Comparison of ENCODE assay signal across 14 mouse cellular contexts in the genomic region with DNA sequence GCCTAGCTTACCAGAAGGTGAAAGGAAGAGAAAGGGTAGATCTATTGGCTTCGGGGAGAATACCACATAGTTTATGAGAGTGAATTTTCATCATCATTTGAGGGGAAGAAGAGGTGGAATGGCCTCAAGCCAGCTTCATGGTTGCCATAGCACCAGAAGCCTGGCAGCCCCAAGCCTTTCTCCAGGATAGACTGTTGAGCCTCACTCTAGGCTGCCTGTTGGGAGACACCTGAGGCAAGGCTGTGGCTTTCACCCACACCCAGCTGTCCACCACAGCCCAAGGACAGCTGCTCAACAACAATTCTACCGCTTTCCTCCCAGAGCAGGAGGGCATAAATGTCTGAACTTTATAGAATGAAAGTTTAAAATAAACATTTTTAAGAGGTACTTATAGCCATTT. TPM values are rescaled to one million over a fixed set of nuclear protein-coding genes. Genes with fewer than 3 reads are reported as not detected.
DNase-seq lines count a peak whose midpoint lies in the region; ATAC-seq and TF ChIP-seq lines count a peak whose summit lies in the region.
"Had no signal": no experiment of that assay in that cellular context is flagged by ENCODE, and none has a peak within 500 bp of the region (broad histone marks: within the 10 kb centered on the region; RNA-seq: fewer than 3 reads in every experiment).

No protein-coding gene starts in this region.

- H3K36me3 ChIP-seq in hindbrain, embryonic 13.5 days = no peaks in the 10 kb centered on the region
- H3K36me3 ChIP-seq in hindbrain, embryonic 10.5 days = no peaks in the 10 kb centered on the region
- no peaks in the 10 kb centered on the region for H3K36me3 ChIP-seq in hindbrain, embryonic 14.5 days (replicated peaks; ENCODE audit: control insufficient read depth, insufficient read depth)
- H3K36me3 ChIP-seq in midbrain, embryonic 15.5 days (replicated peaks) = no peaks in the 10 kb centered on the region
- H3K36me3 ChIP-seq: limb, embryonic 12.5 days had no signal

- WGBS in hindbrain, embryonic 13.5 days = 76% methylated on average over 2 of the region's 2 CpGs
- WGBS in hindbrain, embryonic 10.5 days = 74% methylated on average over 2 of the region's 2 CpGs
- WGBS in cerebellum, adult 2 months = 12% methylated on average over 2 of the region's 2 CpGs
- 84% methylated on average over 2 of the region's 2 CpGs for WGBS in hindbrain, embryonic 14.5 days
- 75% methylated on average over 2 of the region's 2 CpGs for WGBS in midbrain, embryonic 15.5 days

- H3K4me3 ChIP-seq in hindbrain, embryonic 13.5 days = peak overlapping the region; percentile 18
- H3K4me3 ChIP-seq in hindbrain, embryonic 10.5 days = no peak overlapping the region
- peak overlapping the region; percentile 44 for H3K4me3 ChIP-seq in cerebellum, adult 2 months (replicated peaks; ENCODE audit: insufficient read depth, low read depth, low read length)
- H3K4me3 ChIP-seq in hindbrain, embryonic 14.5 days (replicated peaks; ENCODE audit: low read length) = peak overlapping the region; percentile 0; the same call in 1 of the 2 replicates
- H3K4me3 ChIP-seq in midbrain, embryonic 15.5 days = peak overlapping the region; percentile 61; the same call in 1 of the 2 replicates
- H3K4me3 ChIP-seq: limb, embryonic 12.5 days had no signal

- H3K9ac ChIP-seq in hindbrain, embryonic 13.5 days = 0 out of 2 replicates have a peak overlapping the region, but pooled peaks have one; percentile 39
- H3K9ac ChIP-seq in hindbrain, embryonic 14.5 days = no peak overlapping the region
- H3K9ac ChIP-seq in midbrain, embryonic 15.5 days = no peak overlapping the region
- H3K9ac ChIP-seq: limb, embryonic 12.5 days; lung, embryonic 14.5 days had no signal

- H3K9me3 ChIP-seq in hindbrain, embryonic 13.5 days = no peaks in the 10 kb centered on the region
- H3K9me3 ChIP-seq in hindbrain, embryonic 10.5 days = no peaks in the 10 kb centered on the region
- no peaks in the 10 kb centered on the region for H3K9me3 ChIP-seq in hindbrain, embryonic 14.5 days (ENCODE audit: control insufficient read depth, low read length)
- no peaks in the 10 kb centered on the region for H3K9me3 ChIP-seq in midbrain, embryonic 15.5 days
- H3K9me3 ChIP-seq: limb, embryonic 12.5 days had no signal

- no peak for DNase-seq in hindbrain, embryonic 10.5 days (ENCODE audit: low spot score)
- peak; percentile 52 to 67 for DNase-seq in cerebellum, adult 2 months
- DNase-seq in hindbrain, embryonic 14.5 days (ENCODE audit: low spot score) = no peak
- DNase-seq in gastrocnemius, postnatal 36 days = no peak
- no peak for DNase-seq in kidney, adult 9 months
- DNase-seq in adrenal gland, adult 2 months = no peak
- DNase-seq: adrenal gland, postnatal 36 days; heart, postnatal 10 days; kidney, postnatal 10 days; lung, embryonic 14.5 days; retina, postnatal 1 day had no signal

- intact Hi-C loops in gastrocnemius, postnatal 36 days (cut with DNase I) = no loop called here

- no peak for TF ChIP-seq POLR2A in cerebellum, adult 2 months (IDR thresholded peaks at IDR 0.05; ENCODE audit: borderline replicate concordance, insufficient read depth, low read length)

- TF ChIP-seq CTCF in cerebellum, adult 2 months (IDR thresholded peaks at IDR 0.05; ENCODE audit: borderline replicate concordance, insufficient read depth, low read depth, low read length) = no peak

- H3K4me1 ChIP-seq in hindbrain, embryonic 13.5 days (replicated peaks) = peaks cover 42% of the 10 kb centered on the region
- peaks cover 36% of the 10 kb centered on the region for H3K4me1 ChIP-seq in hindbrain, embryonic 10.5 days (replicated peaks)
- peaks cover 7% of the 10 kb centered on the region for H3K4me1 ChIP-seq in cerebellum, adult 2 months (ENCODE audit: control insufficient read depth, insufficient read depth, low read length)
- peaks cover 36% of the 10 kb centered on the region for H3K4me1 ChIP-seq in hindbrain, embryonic 14.5 days (replicated peaks; ENCODE audit: control insufficient read depth, insufficient read depth, low read length)
- peaks cover 27% of the 10 kb centered on the region for H3K4me1 ChIP-seq in midbrain, embryonic 15.5 days

- no peak for ATAC-seq in hindbrain, embryonic 13.5 days (ENCODE audit: low FRiP score)
- no peak for ATAC-seq in hindbrain, embryonic 14.5 days (ENCODE audit: low FRiP score)
- ATAC-seq in midbrain, embryonic 15.5 days (replicated peaks) = no peak

- H3K27ac ChIP-seq in hindbrain, embryonic 13.5 days = no peak overlapping the region
- H3K27ac ChIP-seq in hindbrain, embryonic 10.5 days = no peak overlapping the region
- H3K27ac ChIP-seq in cerebellum, adult 2 months (ENCODE audit: insufficient read depth, low read length) = no peak overlapping the region
- no peak overlapping the region for H3K27ac ChIP-seq in hindbrain, embryonic 14.5 days
- no peak overlapping the region for H3K27ac ChIP-seq in midbrain, embryonic 15.5 days
- H3K27ac ChIP-seq: limb, embryonic 12.5 days had no signal

- H3K4me2 ChIP-seq in hindbrain, embryonic 13.5 days = peak overlapping the region; percentile 76
- peak overlapping the region; percentile 77 for H3K4me2 ChIP-seq in hindbrain, embryonic 14.5 days (replicated peaks)
- peak overlapping the region; percentile 76 for H3K4me2 ChIP-seq in midbrain, embryonic 15.5 days
- H3K4me2 ChIP-seq: limb, embryonic 12.5 days; lung, embryonic 14.5 days had no signal

- H3K27me3 ChIP-seq in hindbrain, embryonic 13.5 days = no peaks in the 10 kb centered on the region
- no peaks in the 10 kb centered on the region for H3K27me3 ChIP-seq in hindbrain, embryonic 10.5 days (ENCODE audit: insufficient read depth, poor library complexity, severe bottlenecking)
- no peaks in the 10 kb centered on the region for H3K27me3 ChIP-seq in cerebellum, adult 2 months (ENCODE audit: control insufficient read depth, insufficient read depth, low read length)
- no peaks in the 10 kb centered on the region for H3K27me3 ChIP-seq in hindbrain, embryonic 14.5 days (ENCODE audit: control insufficient read depth, insufficient read depth, low read length)
- no peaks in the 10 kb centered on the region for H3K27me3 ChIP-seq in midbrain, embryonic 15.5 days (replicated peaks)

RNA-seq across cellular contexts. Expression of gene Grik2, which starts 8.1 kb away (rescaled TPM):
- polyA plus RNA-seq in hindbrain, embryonic 13.5 days (2015; fragmentation: Nextera tagmentation; extraction: Ambion mirVana) = 30.5 and 32.2 TPM in 2 replicates
- 5.9 and 7.0 TPM in 2 replicates for polyA plus RNA-seq in hindbrain, embryonic 10.5 days (2016; fragmentation: Nextera tagmentation; extraction: Ambion mirVana)
- 48.5 and 60.7 TPM in 2 replicates for polyA plus RNA-seq in cerebellum, adult 2 months (2012; rRNA removed)
- 43.2 and 45.5 TPM in 2 replicates for polyA plus RNA-seq in hindbrain, embryonic 14.5 days (2014; fragmentation: Nextera tagmentation; extraction: Ambion mirVana)
- 34.0 and 35.2 TPM in 2 replicates for polyA plus RNA-seq in midbrain, embryonic 15.5 days (2015; fragmentation: Nextera tagmentation; extraction: Ambion mirVana)
- total RNA-seq in gastrocnemius, postnatal 36 days (2021) = under 1 TPM; 0.10 to 0.35 TPM
- total RNA-seq in adrenal gland, adult 2 months (2021) = 1 to 10 TPM; 1.6 to 1.8 TPM
- polyA plus RNA-seq in adrenal gland, adult 2 months (2012; rRNA removed) = 0.34 and 0.47 TPM in 2 replicates

Comparison
In these comparisons a context has a peak if more than half of its experiments do, and no peak if none do; other contexts are left out.
1. DNase-seq: peak in cerebellum, adult 2 months (2 of 2); none in hindbrain, embryonic 10.5 days (single experiment), hindbrain, embryonic 14.5 days (single experiment), gastrocnemius, postnatal 36 days (0 of 2), kidney, adult 9 months (single experiment) and adrenal gland, adult 2 months (single experiment).
2. Peak in every context shown above with its lines, with median percentiles within 50 percentile points of each other: H3K4me2 ChIP-seq.